Mouse (Mus musculus): ENCODE measurements at regions not wholly inside any gene's neighbourhood (a gene's known extent, or its start where the extent isn't known, plus 50 kb on each side); places are given as distances from the start of the nearest gene placed in this dataset.

- DNase-seq (ENCODE audit: low spot score), result peak; percentile 7
Observed at GRCm38 (mm10) chr1:186376906-186377623, 260.0 kb upstream of the Lyplal1 start.

- DNase-seq (ENCODE audit: low spot score), result peak; percentile 6
Observed at GRCm38 (mm10) chr1:186374009-186374649, 257.0 kb upstream of the Lyplal1 start.

DNA sequence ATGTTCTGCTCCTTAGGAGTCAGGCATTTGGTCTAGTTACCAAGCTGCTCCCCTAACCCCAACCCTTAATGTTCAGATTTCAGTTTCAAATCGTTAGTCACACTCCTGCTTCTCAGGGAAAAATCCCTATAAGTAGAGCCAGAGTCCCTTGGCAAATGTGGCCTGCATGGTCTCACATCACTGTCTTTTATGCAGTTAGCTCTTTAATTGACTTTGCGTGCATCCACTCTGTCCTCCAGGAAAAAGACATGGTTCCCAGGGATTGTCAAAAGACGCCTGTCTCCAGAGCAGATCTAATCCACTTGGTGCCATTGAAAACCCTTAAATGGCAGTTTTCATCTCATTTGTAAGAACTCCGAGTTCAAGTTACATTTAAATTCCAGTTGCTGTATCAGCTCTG is 256.3 kb upstream of the Lyplal1 start:
- no peak for DNase-seq (ENCODE audit: low spot score)

- DNase-seq (ENCODE audit: low spot score), result no peak
Observed at GRCm38 (mm10) chr1:186372770-186373353, 255.8 kb upstream of the Lyplal1 start.

- no peak for DNase-seq (ENCODE audit: low spot score)
Observed at GRCm38 (mm10) chr1:186363356-186363755, 246.2 kb upstream of the Lyplal1 start.

GRCm38 (mm10) chr1:186358011-186358670 is 241.0 kb upstream of the Lyplal1 start:
- DNase-seq (ENCODE audit: low spot score), result peak; percentile 59

- no peak for DNase-seq (ENCODE audit: low spot score)
Observed at GRCm38 (mm10) chr1:186354742-186355141, 237.6 kb upstream of the Lyplal1 start.

GRCm38 (mm10) chr1:186354072-186354471 is 237.0 kb upstream of the Lyplal1 start:
- no peak for DNase-seq (ENCODE audit: low spot score)

DNA sequence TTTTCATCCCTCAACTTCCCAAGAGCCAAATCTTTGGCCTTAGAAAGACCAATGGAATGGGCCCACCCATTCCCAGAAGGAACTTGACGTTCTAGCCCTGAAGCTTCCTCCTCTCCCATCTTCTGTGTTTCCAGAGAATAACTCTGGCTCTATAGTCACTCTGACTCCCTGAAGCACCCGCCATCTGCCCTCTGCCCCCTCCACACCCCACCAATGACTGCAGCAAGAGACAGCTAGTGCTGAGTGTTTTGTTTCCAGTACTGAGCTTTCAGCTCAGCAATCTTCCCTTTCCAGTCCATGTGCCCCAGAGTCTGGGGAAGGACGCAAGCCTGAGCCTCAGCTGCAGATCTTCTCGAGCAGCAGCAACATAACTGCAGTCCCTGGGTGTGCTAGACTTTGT is 233.3 kb upstream of the Lyplal1 start:
- DNase-seq (ENCODE audit: low spot score), result no peak

DNA sequence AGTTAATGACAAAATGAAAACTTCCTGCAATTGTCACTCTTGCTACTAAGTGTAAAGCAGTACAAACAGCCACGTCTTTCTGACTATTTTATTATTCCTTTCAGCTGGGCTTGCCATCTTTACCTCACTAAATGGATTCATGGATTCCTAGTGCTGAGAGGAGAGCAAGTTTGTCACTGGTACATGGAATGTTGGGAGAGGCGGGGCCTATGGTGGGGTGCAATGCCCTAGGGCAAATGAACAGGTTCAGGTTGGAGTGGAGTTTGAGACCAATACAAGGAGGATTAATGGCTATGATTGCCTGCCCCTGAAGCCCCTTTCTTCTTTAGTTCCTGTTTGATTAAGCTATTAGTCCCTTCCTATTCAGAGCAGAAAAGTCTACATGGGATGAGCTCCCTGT is 232.9 kb upstream of the Lyplal1 start:
- no peak for DNase-seq (ENCODE audit: low spot score)

- no peak for DNase-seq (ENCODE audit: low spot score)
Observed at GRCm38 (mm10) chr1:186347413-186348147, 230.5 kb upstream of the Lyplal1 start.

- DNase-seq (ENCODE audit: low spot score), result no peak
Observed at GRCm38 (mm10) chr1:186345449-186345848, 228.3 kb upstream of the Lyplal1 start.

GRCm38 (mm10) chr1:186342931-186343506 is 225.9 kb upstream of the Lyplal1 start:
- no peak for DNase-seq (ENCODE audit: low spot score)

GRCm38 (mm10) chr1:186342391-186342790 is 225.3 kb upstream of the Lyplal1 start:
- DNase-seq (ENCODE audit: low spot score), result no peak

GRCm38 (mm10) chr1:186341878-186342277 is 224.8 kb upstream of the Lyplal1 start:
- DNase-seq (ENCODE audit: low spot score), result no peak

- DNase-seq (ENCODE audit: low spot score), result no peak
Observed at GRCm38 (mm10) chr1:186340701-186341100, 223.6 kb upstream of the Lyplal1 start.

DNA sequence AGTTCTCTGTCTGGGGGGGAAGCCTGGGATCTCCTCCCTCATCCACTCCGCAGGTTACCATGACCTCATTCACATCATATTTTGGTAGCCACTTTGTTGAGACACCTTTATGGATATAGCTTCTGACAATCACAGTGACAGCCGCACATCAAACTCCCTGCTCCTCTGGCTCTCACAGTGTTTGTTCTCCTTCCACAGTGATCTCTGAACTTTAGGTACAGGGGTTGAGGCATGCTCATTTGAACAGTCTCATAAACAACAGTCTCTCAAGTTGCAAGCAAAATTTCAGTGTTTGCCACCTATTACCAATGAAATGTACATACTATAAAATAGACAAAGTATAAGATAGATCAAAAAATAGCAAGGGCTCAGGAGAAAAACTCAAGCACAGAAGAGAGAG is 200.2 kb upstream of the Lyplal1 start:
- DNase-seq (ENCODE audit: low spot score), result no peak

DNA sequence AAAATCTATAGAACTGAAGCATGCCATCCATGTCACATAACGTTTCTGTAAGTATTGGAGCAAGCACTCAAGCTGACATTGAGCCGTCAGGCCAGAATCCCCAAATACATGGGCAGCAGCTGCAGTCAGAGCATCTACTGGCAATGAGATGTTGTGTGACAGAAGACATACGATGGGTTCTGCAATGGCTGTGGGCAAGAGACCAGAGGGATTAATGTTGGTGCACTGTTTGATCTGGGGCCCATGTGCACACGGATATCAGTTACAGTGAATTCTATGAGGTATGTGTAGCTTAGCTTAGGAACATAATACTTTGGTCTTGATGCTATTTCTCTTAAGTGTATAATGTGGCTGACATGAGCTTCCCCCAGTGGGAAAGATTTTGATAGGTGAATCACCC is 197.1 kb upstream of the Lyplal1 start:
- DNase-seq (ENCODE audit: low spot score), result no peak

GRCm38 (mm10) chr1:186312698-186313097 is 195.6 kb upstream of the Lyplal1 start:
- DNase-seq (ENCODE audit: low spot score), result no peak

GRCm38 (mm10) chr1:186312008-186312407 is 194.9 kb upstream of the Lyplal1 start:
- no peak for DNase-seq (ENCODE audit: low spot score)

DNA sequence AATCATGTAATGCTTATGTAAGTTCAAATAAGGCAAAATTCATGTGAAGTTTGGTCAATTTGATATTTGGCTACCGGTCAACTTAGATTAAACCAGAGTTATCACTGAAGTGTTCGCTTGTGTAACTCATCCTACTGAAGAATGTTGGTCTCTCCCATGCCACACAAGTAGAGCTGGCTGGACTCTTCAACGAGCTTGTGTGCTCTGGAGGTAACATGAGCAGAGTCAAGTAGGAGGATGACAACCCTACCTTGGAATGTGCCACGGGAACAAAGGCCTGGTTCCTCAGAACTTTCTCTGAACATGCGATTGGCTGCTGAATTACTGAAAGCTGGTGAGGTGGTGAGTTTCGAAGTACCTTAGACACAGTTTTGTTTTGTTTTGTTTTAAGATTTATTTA is 190.5 kb upstream of the Lyplal1 start:
- DNase-seq (ENCODE audit: low spot score), result no peak

GRCm38 (mm10) chr1:186297464-186297863 is 180.4 kb upstream of the Lyplal1 start:
- no peak for DNase-seq (ENCODE audit: low spot score)

Data from embryo, embryonic 10.5 days (tissue).